Mouse (Mus musculus): Measurements from ENCODE around the gene Rassf8.
A peak's percentile ranks its signal among the peaks of the same experiment; 100 is the strongest.

Gene Rassf8

DNA sequence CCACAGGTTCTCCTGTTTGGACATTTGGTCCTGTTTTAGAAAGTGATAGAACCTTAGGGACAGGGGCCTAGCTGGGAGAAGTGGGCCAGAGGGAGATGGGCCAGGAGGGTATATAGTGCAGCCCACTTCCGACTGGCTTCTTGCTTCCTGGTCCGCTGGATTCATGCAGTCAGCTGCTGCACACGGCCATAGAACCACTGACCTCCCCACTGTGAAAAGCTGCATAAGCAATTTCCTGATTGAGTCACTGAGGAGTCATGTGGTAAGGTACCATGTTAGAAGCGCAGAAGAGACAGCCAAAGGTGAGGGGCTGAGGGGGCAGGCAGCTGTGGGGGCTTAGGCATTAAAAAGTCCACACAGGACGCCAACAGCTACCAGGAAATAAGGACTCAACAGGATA lies 75.7 kb downstream of the Rassf8 start:
- no peak for DNase-seq (ENCODE audit: low read depth, low spot score)

DNA sequence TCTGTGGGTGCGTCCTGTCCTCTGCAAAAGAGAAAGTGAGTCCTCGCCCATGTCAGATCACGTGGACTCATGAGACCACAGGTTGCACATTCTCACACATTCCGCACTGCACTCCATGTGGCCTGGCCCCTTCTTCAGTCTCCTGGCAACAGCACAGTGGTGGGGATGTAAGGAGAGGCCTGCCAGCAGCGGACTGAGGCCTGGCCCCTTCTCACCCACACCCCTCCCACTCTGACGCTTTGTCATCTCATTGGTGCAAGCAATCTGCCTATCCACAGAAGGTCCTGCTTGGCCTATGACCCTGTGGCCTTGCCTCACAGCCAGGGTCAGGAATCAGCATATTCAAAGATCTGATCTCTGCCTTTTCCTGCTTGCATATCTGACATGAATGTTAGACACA lies 76.6 kb downstream of the Rassf8 start:
- DNase-seq (ENCODE audit: low read depth, low spot score): no peak

DNA sequence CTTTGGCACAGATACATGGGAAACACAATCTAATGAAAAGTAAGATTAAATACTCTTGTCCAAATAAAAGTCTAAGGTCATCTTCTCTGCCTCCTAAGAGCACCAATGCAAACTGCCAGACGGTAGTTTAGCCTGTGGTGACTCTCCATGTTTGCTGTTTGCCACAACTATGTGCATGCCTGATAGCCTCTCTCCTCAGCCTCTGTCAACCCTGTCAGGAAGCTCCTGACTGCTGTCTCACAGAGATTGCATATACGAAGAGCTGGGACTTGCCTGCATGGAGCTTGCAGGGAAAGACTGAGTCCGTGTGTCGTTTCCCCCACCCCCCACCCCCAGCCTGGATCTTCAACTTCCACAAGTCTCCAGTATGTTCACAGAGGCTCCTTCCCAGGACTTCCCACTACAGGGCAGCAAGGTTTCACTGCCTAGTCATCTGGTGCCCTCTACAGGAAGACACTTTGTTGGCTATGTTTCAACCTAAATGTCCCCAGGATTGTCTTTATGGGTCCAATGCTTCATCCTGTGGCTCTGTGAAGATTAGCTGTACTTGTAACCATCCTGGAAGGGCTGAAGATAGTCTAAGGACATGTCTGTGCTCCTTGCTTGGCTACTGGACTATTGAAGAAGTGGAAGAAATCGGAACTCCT lies 77.2 kb downstream of the Rassf8 start:
- no peak for DNase-seq (ENCODE audit: low read depth, low spot score)

DNA sequence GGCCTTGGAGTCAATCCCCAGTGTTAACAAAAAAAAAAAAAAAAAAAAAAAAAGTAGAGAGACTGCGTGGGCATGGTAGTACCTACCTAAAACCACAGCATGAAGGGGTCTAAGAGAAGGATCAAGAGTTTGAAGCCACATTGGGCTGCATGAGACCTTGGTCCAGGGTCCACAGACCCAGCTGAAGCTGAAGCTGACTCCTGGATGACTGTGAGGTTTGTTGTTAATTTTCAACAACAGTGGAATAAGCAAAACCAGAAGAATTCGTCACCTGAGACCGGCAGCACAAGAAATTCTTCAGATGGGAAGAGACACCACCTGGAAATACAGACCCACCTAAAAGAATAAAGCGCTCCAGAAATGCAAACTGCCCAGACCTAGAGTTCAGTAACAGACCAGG lies 79.8 kb downstream of the Rassf8 start:
- DNase-seq (ENCODE audit: low read depth, low spot score): no peak

DNA sequence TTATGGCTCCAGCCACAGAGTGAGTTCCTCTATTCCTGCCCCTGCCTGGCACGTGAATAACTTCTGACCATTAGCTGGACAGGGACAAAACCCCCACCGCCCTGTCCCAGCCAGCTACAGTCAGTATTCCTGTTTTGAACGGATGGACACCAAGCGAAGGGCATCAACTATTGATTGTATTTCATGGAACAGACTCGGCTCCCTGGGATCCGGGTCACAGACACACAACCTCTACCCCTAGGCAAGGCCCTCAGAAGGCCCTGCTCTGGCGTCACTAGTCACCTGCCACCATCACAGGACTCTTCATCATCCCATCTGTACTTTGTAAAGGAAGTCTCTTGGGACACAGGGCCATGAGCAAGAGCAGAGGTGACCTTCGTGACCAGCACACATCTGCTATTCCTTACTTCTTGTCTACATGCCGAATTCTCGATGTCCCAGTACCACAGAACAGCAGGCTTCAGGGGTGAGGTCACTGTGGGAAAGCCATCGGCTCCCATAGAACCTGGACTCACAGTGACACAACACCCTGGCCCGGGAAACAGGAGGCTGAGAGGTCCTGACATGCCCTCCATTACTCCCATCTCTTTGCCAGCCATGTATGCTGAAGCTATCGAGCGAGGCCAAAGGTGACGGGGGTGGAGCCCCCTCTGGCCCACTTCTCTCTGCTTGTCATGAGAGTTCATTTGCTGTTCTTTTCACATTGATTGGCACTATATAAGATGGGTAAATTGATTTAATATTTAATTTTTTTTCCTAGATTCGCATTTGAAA lies 82.7 kb downstream of the Rassf8 start:
- no peak for DNase-seq (ENCODE audit: low read depth, low spot score)

DNA sequence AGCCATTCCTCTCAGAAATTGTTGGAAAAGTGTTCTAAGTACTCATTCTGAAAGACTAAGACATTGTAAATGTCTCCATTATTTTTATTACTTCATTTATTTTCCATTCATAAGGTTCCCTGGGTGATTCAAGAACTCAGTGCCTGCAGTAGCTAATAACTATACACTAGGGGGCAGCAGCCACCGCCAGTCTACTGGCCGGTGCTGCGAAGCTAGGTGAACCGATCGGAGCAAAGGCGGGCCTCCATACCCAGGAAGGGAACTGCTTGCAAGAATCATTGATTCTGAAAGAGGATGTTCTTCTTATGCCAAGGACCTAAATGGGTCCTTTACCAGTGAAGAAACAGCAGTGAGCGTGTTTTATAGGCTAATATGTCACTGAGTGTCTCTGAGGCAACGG lies 83.6 kb downstream of the Rassf8 start:
- DNase-seq (ENCODE audit: low read depth, low spot score): no peak

DNA sequence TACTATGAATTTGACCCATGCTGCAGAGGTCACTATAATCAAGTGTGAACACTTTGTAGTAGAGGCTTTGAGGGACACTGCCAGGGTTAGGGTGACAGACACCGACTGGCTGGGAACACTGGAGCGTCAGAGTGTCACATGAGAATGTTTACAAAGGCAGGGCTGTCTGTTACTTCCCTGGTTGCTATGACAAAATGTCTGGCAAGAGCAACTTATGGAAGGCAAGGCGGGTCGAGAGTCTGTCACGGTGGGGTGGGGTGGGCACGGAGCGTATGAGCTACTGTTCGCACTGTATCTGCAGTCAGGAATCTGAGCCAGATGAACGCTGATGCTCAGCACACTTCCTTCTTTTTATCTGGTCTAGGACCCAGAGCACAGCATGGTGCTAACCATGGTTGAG lies 84.1 kb downstream of the Rassf8 start:
- DNase-seq (ENCODE audit: low read depth, low spot score): no peak

DNA sequence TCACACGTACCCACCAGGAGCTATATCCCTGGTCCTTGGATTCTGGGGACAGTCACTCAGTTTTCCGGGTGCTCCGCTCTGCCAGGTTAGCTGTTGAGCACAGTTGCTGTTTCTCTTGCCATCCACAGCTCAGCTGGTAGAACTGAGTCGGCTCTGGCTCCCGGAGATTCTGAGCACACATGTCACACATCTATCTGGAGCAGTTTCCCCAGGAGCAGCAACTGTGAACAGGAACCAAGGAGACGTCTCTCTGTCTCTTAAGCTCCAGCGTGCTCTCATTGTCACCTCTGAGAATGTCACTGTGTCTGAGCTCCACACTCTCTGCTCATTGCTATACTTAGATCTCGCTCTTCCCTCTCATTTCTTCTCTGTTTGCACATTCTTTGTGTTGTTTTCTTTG lies 86.4 kb downstream of the Rassf8 start:
- no peak for DNase-seq (ENCODE audit: low read depth, low spot score)

DNA sequence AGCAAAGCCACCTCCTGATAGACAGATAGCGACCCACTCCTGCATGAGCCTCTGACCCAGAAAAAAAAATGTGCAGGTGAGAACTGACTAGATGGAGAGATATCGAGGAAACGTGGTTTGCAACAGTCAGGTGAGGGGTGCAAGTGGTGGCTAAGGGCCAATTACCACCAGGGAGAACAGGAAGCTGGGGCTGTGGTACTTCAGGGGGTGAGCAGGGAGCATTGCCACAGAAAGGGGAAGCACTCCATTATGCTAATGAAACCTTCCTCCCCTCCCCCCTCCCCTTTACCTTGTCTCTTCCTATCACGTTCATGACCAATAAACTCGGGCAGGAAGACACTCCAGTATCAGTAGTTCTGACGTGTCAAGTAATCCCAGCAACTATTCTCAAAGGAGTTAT lies 88.8 kb downstream of the Rassf8 start:
- DNase-seq (ENCODE audit: low read depth, low spot score): no peak

DNA sequence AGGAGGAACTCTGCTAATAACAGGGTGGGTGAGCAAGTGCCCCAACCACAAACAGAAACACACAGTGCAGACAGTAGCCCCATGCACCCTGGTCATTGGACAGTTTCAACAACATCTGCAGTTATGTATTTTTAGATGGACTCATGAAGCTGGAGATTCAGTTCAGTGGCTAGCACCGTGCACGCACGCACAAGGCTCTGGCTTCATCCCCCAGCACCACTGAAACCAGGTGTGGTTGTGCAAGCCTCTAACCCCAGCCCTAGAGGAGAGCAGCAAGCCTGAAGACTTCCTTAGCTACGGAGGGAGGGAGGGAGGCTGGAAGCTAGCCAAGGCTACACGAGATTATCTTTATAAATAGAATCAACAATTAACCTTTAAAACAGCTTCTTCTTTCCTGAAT lies 99.1 kb downstream of the Rassf8 start:
- DNase-seq (ENCODE audit: low read depth, low spot score): no peak

DNA sequence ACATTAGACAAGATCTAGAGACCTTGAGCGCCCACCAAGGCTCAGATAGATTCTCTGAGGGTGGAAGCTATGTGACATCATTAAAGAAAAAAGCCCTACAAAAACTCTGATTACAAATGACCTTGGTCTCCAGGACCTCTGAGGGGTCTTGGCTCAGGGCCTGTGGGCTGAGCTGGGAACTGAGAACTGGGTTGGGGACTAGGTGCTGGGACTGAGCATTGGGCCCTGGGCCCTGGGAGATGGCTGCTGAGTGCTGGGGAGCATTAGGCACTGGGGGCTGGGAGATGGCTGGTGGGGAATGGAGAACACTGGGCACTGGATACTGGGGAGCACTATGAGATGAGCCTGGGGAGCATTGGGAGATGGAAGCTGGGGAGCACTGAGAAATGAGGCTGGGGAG lies 99.5 kb downstream of the Rassf8 start:
- DNase-seq (ENCODE audit: low read depth, low spot score): no peak

DNA sequence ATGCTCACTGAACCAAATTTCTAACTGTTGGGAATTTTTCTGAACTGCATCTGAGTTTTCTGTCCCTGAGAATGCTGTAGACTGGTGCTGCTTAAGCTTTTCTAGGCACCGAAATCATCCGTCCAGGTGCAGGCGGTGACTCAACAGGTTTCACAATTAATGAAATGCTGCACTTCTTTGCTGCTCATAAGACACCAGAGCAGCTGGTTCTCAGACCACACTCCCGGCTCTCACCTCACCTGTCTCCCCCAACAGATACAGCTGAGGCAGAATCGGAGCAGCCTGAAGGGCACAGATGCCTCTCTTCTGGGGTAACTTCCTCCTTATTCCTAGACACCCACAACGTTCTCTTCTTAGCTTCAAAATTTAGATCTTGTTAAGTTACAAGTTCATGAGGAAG lies 100.4 kb downstream of the Rassf8 start:
- no peak for DNase-seq (ENCODE audit: low read depth, low spot score)

DNA sequence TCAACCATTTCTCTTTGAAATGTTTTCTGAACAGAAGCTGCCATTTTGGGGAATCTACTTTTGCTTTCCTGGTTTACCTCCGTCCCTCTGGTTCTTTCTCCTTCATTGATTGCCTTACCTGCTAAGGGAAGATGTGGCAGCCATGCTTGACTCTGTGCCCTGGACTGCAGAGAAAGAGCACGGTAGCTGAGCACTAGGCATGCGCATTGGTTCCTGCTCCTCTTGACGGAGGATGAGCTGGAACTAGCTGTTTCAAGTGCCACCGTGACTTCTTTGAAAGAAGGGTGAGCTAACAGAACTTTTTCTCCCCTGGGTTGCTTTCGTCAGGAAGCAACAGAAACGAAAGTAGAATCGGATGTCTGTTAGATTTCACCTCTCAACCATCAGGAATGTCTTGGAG lies 101.1 kb downstream of the Rassf8 start:
- DNase-seq (ENCODE audit: low read depth, low spot score): no peak

DNA sequence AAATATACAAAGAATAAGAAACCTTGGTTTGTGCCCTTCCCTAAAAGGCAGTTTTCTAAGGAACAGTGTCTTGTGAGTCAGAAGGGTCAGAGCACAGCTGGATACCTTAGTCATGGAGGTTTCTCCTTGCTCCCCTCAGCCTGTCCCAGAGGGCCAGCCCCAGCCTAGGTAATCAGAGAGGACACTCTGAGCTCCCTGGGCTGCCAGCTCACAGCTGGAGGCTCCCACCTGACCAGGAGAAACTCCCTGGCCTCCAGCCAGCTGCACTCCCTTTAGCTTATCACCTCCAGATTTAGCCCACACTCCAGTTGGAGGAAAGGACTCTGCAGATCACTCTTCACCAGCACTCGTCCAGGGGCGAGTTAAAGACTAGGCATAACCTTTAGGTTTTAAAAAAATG lies 104.2 kb downstream of the Rassf8 start:
- no peak for DNase-seq (ENCODE audit: low read depth, low spot score)

DNA sequence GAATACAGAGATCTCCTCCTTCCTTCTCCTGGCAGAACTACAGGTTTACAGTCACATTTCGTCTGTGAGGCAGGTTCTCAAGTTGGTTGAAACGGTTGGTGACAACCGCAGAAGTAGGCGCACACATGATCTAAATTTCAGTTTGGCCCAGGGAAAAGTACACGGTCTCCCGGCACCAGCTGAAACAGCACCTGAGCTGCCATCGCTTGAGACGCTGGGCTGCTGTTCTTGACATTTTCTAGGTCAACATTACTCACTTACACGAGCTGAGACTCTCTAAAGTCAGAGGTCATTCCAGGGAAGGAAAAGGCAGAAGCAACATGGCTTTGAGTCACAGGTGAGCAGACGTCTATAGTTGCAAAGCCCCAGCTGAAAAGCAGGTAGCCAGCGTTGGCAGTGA lies 105.4 kb downstream of the Rassf8 start:
- no peak for DNase-seq (ENCODE audit: low read depth, low spot score)

DNA sequence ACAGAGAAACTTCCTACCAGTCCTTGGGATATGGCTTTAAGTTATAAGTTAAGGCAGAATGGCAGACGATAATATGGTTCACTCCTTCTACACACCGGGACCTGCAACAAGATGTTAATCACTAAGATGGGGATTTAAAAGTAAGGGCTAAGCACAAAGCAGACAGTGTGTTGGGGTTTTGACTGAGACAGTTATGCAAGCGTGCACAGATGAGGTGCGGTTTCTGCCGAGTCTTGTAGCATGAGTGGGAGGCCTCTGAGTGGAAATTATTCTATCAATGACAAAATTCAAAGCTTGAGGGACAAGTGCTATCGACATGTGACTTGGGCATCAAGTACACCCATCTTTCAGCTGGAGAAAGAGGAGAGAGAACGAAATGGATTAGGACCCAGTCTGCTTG lies 106.2 kb downstream of the Rassf8 start:
- DNase-seq (ENCODE audit: low read depth, low spot score): no peak

DNA sequence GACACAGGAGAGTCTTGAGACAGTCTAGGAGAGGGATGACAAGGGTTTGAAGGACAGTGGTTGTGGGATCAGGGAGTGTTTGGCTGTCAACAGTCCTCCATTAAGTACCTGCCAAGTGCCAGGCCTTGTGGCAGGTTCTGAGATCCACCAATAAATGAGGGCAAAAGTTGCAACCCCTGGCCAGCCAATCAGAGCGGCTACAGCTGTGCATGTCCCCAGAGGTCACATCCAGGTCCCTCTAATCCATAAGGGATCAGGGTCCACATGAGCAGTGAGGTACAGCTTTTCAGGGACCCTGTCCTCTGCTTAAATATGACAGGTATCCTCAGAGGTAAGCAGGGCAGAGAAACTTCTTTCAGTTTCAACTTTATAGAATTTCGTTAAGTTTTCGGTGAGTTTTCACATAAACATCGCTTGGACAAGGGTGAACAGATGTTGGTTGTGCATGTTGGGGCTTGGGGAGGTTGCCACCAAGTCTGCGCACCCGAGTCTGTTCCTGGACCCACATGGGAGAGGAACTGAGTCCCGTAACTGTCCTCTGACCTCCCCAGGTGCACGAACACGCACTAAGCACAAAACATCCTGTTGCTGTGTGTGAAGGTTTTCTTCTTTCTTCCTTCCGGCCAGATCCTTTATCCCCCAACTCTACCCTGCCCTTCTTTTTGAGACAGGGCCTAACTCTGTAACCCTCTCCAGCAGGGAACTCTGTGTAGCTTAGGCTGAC lies 107.0 kb downstream of the Rassf8 start:
- DNase-seq (ENCODE audit: low read depth, low spot score): no peak

DNA sequence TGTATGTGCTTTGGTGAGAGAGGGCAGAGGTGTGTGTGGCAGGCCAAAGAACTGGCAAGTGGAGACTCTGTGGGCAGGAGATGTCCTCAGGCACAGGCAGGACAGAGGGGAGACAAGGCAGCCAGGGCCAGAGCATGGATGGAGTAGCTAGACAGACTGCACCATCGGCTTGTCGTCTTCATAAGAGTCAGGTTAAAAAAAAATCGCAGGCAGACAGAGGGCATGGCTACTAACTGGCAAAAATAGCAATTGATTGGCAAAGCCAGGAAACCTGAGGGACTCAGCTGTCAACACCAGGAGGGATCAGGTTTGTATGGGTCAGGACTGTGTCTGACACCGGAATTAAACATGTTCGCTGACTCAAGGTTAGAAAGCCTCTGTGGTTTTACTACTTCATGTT lies 108.2 kb downstream of the Rassf8 start:
- DNase-seq (ENCODE audit: low read depth, low spot score): no peak

DNA sequence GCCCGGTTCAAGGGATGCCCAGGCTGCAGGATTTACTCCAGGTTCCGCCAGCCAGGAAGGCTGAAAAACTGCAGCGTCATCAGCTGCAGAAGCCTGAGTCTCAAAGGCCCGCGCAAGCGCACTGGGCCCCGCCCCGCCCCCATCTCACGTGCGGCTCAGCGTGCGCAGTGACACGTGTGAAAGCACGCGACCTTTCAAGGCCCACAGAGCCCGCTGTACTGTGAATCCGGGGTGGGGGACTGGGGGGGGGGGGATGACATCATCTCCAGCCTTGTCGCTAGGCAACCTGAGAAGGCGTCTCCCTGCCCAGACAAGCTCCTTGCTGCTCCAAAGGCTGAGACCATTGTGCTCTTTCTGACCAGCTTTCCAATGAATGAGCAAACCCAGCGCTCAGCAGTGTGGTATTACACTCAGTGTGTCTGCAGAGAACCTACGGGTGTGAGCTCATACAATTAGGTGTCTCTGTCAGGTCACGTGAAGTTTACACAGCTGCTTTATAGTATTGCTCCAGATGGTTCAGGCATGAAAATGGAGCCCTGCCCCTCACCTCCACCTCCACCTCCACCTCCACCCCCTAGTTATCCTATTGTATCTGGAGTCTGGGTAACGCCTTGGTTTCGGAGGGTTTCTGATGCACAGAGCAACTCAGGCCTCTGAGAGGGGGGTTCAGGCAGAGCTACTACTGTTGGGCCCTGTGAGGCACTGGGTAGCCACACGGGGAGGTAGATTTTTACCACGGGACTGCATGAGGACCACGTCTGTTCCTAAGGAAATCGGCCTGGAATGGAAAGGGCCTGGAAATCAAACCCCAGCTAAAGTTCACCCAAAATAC lies 109.4 kb downstream of the Rassf8 start:
- peak; percentile 70 for DNase-seq (ENCODE audit: low read depth, low spot score)

DNA sequence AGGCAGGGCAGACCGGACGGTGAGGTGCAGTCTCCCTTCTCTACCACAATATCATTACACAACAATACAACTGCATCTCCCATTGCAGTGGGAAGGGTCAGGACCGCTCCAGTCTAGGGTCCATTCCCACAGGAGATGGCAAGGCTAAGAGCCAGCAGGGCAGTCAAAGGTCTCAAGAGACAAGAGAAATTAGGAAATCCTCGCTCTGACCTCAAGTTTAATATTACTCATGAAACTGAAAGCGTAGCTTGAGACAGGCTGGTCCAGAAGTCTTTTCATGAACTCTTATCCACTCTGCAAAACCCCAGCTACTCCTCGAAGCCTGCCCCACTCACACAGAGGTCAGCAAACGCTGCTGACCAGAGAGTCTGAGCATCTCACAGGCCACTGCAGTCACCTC lies 110.9 kb downstream of the Rassf8 start:
- DNase-seq (ENCODE audit: low read depth, low spot score): no peak

DNA sequence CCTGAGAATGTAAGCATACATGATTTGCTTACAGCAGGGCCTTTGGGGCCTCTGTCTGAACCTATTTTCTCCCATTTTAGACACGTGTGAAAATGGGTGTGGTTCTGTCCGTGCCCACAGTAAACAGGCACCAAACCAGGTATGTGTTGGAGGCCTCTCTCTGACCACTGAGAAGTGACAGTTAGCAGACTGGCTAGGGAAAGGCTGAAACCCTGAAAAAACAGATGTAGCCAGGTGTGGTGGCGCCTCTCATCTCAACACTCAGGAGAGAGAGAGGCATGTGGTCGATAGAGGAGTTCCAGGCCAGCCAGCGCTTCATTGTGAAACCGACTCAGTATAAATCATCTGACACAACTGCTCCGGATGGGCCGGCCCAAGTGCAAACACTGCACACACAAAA lies 111.9 kb downstream of the Rassf8 start:
- no peak for DNase-seq (ENCODE audit: low read depth, low spot score)

DNA sequence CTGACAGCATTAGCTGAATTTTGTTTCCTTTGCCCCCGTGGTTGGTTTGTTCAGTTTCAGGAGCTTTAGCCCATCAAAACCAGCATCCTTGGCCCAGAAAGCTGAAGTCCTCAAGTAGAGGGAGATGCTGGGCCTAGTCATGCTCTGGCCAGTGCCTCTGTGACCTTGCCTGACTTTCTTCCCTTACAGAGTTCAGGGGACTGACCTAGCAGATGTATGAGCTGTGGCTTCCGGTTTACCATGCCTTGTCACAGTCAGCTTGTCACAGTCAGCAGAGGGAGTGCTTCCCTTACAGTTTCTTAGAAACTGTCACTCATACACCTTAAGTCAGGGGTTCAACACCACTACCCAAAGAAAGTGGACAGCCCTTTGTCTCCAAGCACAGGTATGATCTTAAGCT lies 113.8 kb downstream of the Rassf8 start:
- no peak for DNase-seq (ENCODE audit: low read depth, low spot score)

Measured in WW6 (cell line).